Mouse (Mus musculus): ENCODE data around the gene Nt5e.

The Nt5e gene

DNA sequence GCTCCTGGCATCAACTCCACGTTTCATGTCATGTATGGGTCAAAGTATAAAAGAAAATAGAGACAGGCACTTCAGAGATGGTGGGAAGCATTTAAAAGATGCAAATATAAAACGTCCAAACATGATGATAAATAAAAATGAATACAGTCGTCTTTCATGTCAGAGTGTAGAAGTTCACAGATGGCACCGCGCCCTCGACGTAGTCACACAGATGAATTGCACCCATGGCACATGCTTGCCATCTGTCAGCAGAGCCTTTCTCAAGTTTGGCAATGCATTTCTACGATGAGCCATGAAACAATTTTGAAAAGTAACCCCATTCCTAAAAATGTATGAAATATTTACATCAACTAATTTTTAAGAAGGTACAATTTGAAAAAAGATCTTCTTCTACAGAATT, 67.9 kb downstream of the Nt5e start:
- DNase-seq, result peak; percentile 8 to 13

DNA sequence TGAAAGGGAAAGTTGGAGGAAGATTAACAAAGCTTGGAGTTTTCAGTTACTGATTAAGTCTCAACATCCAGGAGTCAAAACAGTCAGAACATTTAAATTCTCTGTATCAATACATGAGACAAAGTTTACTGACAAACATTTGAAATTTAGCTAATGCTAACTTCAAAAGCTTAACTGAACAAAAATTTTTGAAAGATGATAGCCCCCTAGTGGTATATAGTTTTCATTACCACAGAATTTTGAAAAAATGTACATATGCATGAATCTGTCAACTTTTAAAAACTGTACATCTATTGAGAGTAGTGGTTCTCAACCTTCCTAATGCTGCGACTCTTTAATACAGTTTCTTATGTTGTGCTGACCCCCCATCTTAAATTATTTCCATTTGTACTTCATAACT, 71.5 kb downstream of the Nt5e start:
- DNase-seq, result no peak

DNA sequence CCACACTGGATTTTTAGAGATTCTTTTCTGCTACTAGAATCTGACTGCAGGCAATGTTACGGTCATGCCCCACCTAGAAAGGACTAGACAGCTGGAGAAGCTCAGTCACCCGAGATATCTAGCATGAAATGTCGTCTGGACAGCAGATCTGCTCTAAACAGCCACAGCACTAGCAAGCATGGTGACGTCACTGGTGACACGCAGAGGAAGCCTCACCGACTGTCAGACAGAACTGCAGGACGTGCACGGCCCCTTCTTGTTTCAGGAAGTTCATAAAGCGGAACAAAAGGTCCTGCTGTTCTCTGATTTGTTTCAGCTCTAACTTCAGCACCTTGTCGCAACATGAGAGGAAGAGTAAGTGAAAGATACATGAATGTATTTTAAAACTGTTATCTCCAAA, 77.1 kb downstream of the Nt5e start:
- DNase-seq, result no peak

DNA sequence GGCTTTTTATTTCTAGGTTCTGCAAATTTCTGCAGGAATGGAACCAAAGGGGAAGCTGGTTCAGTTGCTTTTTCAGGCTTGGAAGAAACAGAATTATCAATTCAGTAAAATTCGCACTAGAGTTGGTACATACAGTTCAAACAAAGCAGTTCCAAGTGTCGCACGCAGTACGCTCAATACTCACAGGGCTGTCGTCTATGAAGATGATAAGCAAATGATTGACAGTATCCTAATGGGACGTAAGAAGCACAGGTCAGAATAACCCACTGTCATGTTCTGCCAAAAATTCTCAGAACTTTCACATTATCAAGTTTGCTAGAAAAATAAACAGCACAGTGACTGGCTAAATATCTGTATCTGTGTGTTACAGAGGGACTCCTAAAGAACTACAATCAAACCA, 77.5 kb downstream of the Nt5e start:
- no peak for DNase-seq

DNA sequence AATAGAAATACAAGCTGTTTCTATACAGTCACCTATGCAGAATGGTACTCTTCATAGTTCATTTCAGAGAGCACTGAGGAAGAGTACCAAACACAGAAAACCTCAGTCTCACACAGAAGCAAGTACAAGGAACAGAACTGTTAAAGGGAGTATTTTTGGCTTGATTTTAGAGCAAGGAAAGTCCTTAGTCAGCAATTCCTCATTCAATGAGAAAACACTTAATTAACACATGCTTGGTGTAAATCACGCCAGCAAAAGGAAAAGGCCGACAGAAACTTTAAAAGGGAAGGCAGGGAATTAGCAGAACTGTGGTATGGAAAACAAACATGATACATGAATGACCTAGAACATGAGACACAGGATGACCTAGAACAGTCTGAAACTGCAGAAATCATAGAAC, 83.0 kb downstream of the Nt5e start:
- no peak for DNase-seq

DNA sequence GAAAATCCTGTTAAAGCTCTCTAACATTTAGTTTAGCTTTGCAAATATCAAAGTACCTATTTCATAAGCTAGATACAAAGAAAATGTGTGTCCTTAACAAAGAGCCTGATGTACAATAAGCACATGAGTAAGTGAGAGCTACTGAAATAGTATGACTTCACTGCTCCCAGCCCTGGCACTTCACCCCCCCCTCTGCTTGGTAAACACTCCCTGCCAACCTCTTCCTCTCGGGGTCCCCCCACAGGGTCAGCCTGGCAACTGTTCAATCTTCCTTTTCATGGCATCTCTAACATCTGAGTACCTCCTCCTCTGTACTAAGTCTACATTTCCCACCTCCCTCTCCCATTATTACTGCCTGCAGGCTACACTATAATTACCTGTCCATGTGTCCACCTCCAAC, 89.8 kb downstream of the Nt5e start:
- no peak for DNase-seq
